Mouse (Mus musculus): Measurements from ENCODE around the gene 1190007I07Rik. TPM values are rescaled to one million over a fixed set of nuclear protein-coding genes. Genes with fewer than 3 reads are reported as not detected.
"Not testable (repeated sequence)": the region's sequence is repeated elsewhere in the genome, so short reads cannot be mapped to it uniquely, and the experiment has no call there.

The 1190007I07Rik gene
- polyA plus RNA-seq, 1 experiment from 2014 or later = 39.3 TPM

GRCm38 (mm10) chr10:82622235-82622634 is 793 bp downstream of the 1190007I07Rik start:
- ATAC-seq (ENCODE audit: low FRiP score) = no peak
- Histone ChIP-seq H3K4me1 (peaks cover 13% of the 10 kb centered on the region), H3K27me3 (replicated peaks) (no peaks in the 10 kb centered on the region), H3K9me3 (replicated peaks) (no peaks in the 10 kb centered on the region), H3K36me3 (peaks cover 2% of the 10 kb centered on the region; the same call in 1 of the 2 replicates), H3K4me2 (peak overlapping the region; percentile 70), H3K4me3 (replicated peaks) (peak overlapping the region; percentile 73), H3K27ac (replicated peaks) (peak overlapping the region; percentile 88; the same call in 1 of the 2 replicates), H3K9ac (replicated peaks) (peak overlapping the region; percentile 81)
- WGBS = 28% methylated on average over 9 of the region's 9 CpGs

- H3K4me1 ChIP-seq; H3K9me3 ChIP-seq (replicated peaks); H3K9ac ChIP-seq (replicated peaks); H3K4me2 ChIP-seq; ATAC-seq (ENCODE audit: low FRiP score); H3K4me3 ChIP-seq (replicated peaks); H3K27ac ChIP-seq (replicated peaks); H3K27me3 ChIP-seq (replicated peaks); H3K36me3 ChIP-seq: not testable (repeated sequence)
- 72% methylated on average over 4 of the region's 4 CpGs for WGBS
Observed at GRCm38 (mm10) chr10:82594421-82594820, 28.6 kb downstream of the 1190007I07Rik start.

GRCm38 (mm10) chr10:82589673-82590072 is 33.4 kb downstream of the 1190007I07Rik start:
- not testable (repeated sequence) for H3K36me3 ChIP-seq; H3K27ac ChIP-seq (replicated peaks); H3K9ac ChIP-seq (replicated peaks); H3K4me1 ChIP-seq; H3K27me3 ChIP-seq (replicated peaks); H3K9me3 ChIP-seq (replicated peaks); H3K4me3 ChIP-seq (replicated peaks); H3K4me2 ChIP-seq; ATAC-seq (ENCODE audit: low FRiP score)
- 85% methylated on average over 9 of the region's 9 CpGs for WGBS

GRCm38 (mm10) chr10:82571091-82571490 is 51.9 kb downstream of the 1190007I07Rik start:
- 97% methylated on average over 11 of the region's 11 CpGs for WGBS
- not testable (repeated sequence) for H3K27ac ChIP-seq (replicated peaks); H3K9ac ChIP-seq (replicated peaks); H3K4me1 ChIP-seq; H3K36me3 ChIP-seq; H3K27me3 ChIP-seq (replicated peaks); ATAC-seq (ENCODE audit: low FRiP score); H3K4me2 ChIP-seq; H3K4me3 ChIP-seq (replicated peaks); H3K9me3 ChIP-seq (replicated peaks)

Other genes starting within 250 kb of the 1190007I07Rik start
- not detected in 2 replicates for gene Gm1553, start 130.6 kb downstream of the 1190007I07Rik start, polyA plus RNA-seq (2015; fragmentation: Nextera tagmentation; extraction: Ambion mirVana)
- gene Tdg, start 6.6 kb upstream of the 1190007I07Rik start, polyA plus RNA-seq (2015; fragmentation: Nextera tagmentation; extraction: Ambion mirVana) = 133 and 134 TPM in 2 replicates
- 1.8 and 2.7 TPM in 2 replicates for gene Glt8d2, start 67.4 kb upstream of the 1190007I07Rik start, polyA plus RNA-seq (2015; fragmentation: Nextera tagmentation; extraction: Ambion mirVana)
- 31.3 and 37.5 TPM in 2 replicates for gene Hcfc2, start 72.9 kb upstream of the 1190007I07Rik start, polyA plus RNA-seq (2015; fragmentation: Nextera tagmentation; extraction: Ambion mirVana)
- gene Nfyb, start 140.9 kb upstream of the 1190007I07Rik start, polyA plus RNA-seq (2015; fragmentation: Nextera tagmentation; extraction: Ambion mirVana) = 35.9 and 38.5 TPM in 2 replicates
- 89.1 and 94.5 TPM in 2 replicates for gene Txnrd1, start 210.7 kb upstream of the 1190007I07Rik start, polyA plus RNA-seq (2015; fragmentation: Nextera tagmentation; extraction: Ambion mirVana)
- 0.14 and 0.58 TPM in 2 replicates for gene Eid3, start 243.4 kb upstream of the 1190007I07Rik start, polyA plus RNA-seq (2015; fragmentation: Nextera tagmentation; extraction: Ambion mirVana)

All from neural tube, embryonic 15.5 days (tissue).